Mouse (Mus musculus): Measurements from ENCODE around the gene Hddc2.

The Hddc2 gene

GRCm38 (mm10) chr10:31312865-31313848 is at the start of gene Hddc2:
Gene Hddc2, plus strand, starts transcription at chr10:31313383.
- DNase-seq (ENCODE audit: low spot score in 2 of 2): peak; percentile 70 to 77

GRCm38 (mm10) chr10:31272738-31273137 is 40.4 kb upstream of the Hddc2 start:
- DNase-seq (ENCODE audit: low spot score in 2 of 2): no peak

- DNase-seq (ENCODE audit: low spot score in 2 of 2): no peak
These were observed 40.0 kb upstream of the Hddc2 start for GRCm38 (mm10) chr10:31273171-31273570.

GRCm38 (mm10) chr10:31287787-31288186 is 25.4 kb upstream of the Hddc2 start:
- no peak for DNase-seq (ENCODE audit: low spot score in 2 of 2)

GRCm38 (mm10) chr10:31288697-31289390 is 24.3 kb upstream of the Hddc2 start:
- DNase-seq (ENCODE audit: low spot score in 2 of 2): no peak

- no peak for DNase-seq (ENCODE audit: low spot score in 2 of 2)
These were observed 17.5 kb upstream of the Hddc2 start for GRCm38 (mm10) chr10:31295705-31296104.

GRCm38 (mm10) chr10:31296458-31296857 is 16.7 kb upstream of the Hddc2 start:
- no peak for DNase-seq (ENCODE audit: low spot score in 2 of 2)

- no peak for DNase-seq (ENCODE audit: low spot score in 2 of 2)
These were observed 16.1 kb upstream of the Hddc2 start for GRCm38 (mm10) chr10:31297106-31297505.

GRCm38 (mm10) chr10:31298263-31298662 is 14.9 kb upstream of the Hddc2 start:
- no peak for DNase-seq (ENCODE audit: low spot score in 2 of 2)

- DNase-seq (ENCODE audit: low spot score in 2 of 2): peak; percentile 36 to 39
These were observed 14.1 kb upstream of the Hddc2 start for GRCm38 (mm10) chr10:31298921-31299574.

- no peak for DNase-seq (ENCODE audit: low spot score in 2 of 2)
These were observed 12.9 kb upstream of the Hddc2 start for GRCm38 (mm10) chr10:31300292-31300691.

- no peak for DNase-seq (ENCODE audit: low spot score in 2 of 2)
These were observed 9.7 kb upstream of the Hddc2 start for GRCm38 (mm10) chr10:31303446-31303845.

GRCm38 (mm10) chr10:31307024-31307598 is 6.1 kb upstream of the Hddc2 start:
- DNase-seq (ENCODE audit: low spot score in 2 of 2): no peak

GRCm38 (mm10) chr10:31318491-31318890 is 5.3 kb downstream of the Hddc2 start:
- DNase-seq (ENCODE audit: low spot score in 2 of 2): no peak

- no peak for DNase-seq (ENCODE audit: low spot score in 2 of 2)
These were observed 16.3 kb downstream of the Hddc2 start for GRCm38 (mm10) chr10:31329436-31329835.

GRCm38 (mm10) chr10:31330286-31330962 is 17.2 kb downstream of the Hddc2 start:
- no peak for DNase-seq (ENCODE audit: low spot score in 2 of 2)

- DNase-seq (ENCODE audit: low spot score in 2 of 2): no peak
These were observed 18.1 kb downstream of the Hddc2 start for GRCm38 (mm10) chr10:31331225-31331775.

- DNase-seq (ENCODE audit: low spot score in 2 of 2): no peak
These were observed 23.2 kb downstream of the Hddc2 start for GRCm38 (mm10) chr10:31336432-31336831.

- no peak for DNase-seq (ENCODE audit: low spot score in 2 of 2)
These were observed 33.2 kb downstream of the Hddc2 start for GRCm38 (mm10) chr10:31346401-31346800.

GRCm38 (mm10) chr10:31351056-31351455 is 37.9 kb downstream of the Hddc2 start:
- DNase-seq (ENCODE audit: low spot score in 2 of 2): no peak

- no peak for DNase-seq (ENCODE audit: low spot score in 2 of 2)
These were observed 39.8 kb downstream of the Hddc2 start for GRCm38 (mm10) chr10:31352845-31353427.

All from natural killer cell, adult 2 months (primary cell).